Mouse (Mus musculus) gastrocnemius, adult 8-10 months (tissue): ENCODE data around the gene Creld1. TPM values are rescaled to one million over a fixed set of nuclear protein-coding genes. Genes with fewer than 3 reads are reported as not detected.
A peak's percentile ranks its signal among the peaks of the same experiment; 100 is the strongest.

Source experiments
- DNase-seq, 2 experiments: peaks; one replicate each; pipeline ENCODE4 v3.0.0; 2022; ENCODE audit warnings: low spot score in 2 of 2
- microRNA-seq: library from miRNA; unstranded; fragments of <30 nt; microRNA quantifications from one replicate; pipeline ENCODE4 v1.2.0, GENCODE M21; 2022
- total RNA-seq, 4 experiments: library from RNA; stranded (reverse); gene quantifications; 2 replicates each; pipeline ENCODE4 v1.2.4; 2022

The Creld1 gene
- total RNA-seq, 4 experiments from 2014 or later, result 46.7 to 56.2 (median 49.2) TPM

GRCm38 (mm10) chr6:113508272-113508946, 25.3 kb downstream of the Creld1 start:
- peak; percentile 57 to 59 for DNase-seq

GRCm38 (mm10) chr6:113508947-113509280, 25.8 kb downstream of the Creld1 start:
- DNase-seq, result peak in 1 of 2 experiments; percentile 61

- DNase-seq, result no peak
These were observed 30.8 kb downstream of the Creld1 start for GRCm38 (mm10) chr6:113513944-113514343.

GRCm38 (mm10) chr6:113514600-113514999, 31.5 kb downstream of the Creld1 start:
- no peak for DNase-seq

GRCm38 (mm10) chr6:113517434-113518080, 34.5 kb downstream of the Creld1 start:
- no peak for DNase-seq

- DNase-seq, result no peak
These were observed 39.2 kb downstream of the Creld1 start for GRCm38 (mm10) chr6:113522310-113522709.

- DNase-seq, result no peak
These were observed 40.3 kb downstream of the Creld1 start for GRCm38 (mm10) chr6:113523420-113523819.

- DNase-seq, result peak; percentile 79 to 80
These were observed 48.1 kb downstream of the Creld1 start, which contains the start of the genes Emc3 and Fancd2 for GRCm38 (mm10) chr6:113530932-113531839. TSS of gene Emc3 (minus strand) at chr6:113531652. TSS of gene Fancd2 (plus strand) at chr6:113531682.

- no peak for DNase-seq
These were observed 48.8 kb downstream of the Creld1 start for GRCm38 (mm10) chr6:113531840-113532404.

- no peak for DNase-seq
These were observed 51.8 kb downstream of the Creld1 start for GRCm38 (mm10) chr6:113534886-113535285.

GRCm38 (mm10) chr6:113541610-113542009, 58.5 kb downstream of the Creld1 start:
- DNase-seq, result no peak

Small RNA genes lying within 50 kb of the gene (microRNA-seq; reads per million reads assigned to microRNA genes)
- not detected for gene Gm23365

Other genes starting within 250 kb of the Creld1 start
- 10 to 100 TPM; 14.2 to 17.0 (median 16.3) TPM for gene Mtmr14, start 245.5 kb upstream of the Creld1 start, total RNA-seq
- gene Cpne9, start 201.0 kb upstream of the Creld1 start, total RNA-seq, result not detected
- 10 to 100 TPM in 1 of 4 experiments, 1 to 10 TPM in 3; 8.0 to 11.1 (median 9.5) TPM for gene Brpf1, start 176.2 kb upstream of the Creld1 start, total RNA-seq
- gene Ogg1, start 156.3 kb upstream of the Creld1 start, total RNA-seq, result 1 to 10 TPM; 4.3 to 7.6 (median 5.2) TPM
- gene Camk1, start 139.3 kb upstream of the Creld1 start, total RNA-seq, result 10 to 100 TPM; 37.4 to 43.2 (median 40.5) TPM
- gene Tada3, start 105.4 kb upstream of the Creld1 start, total RNA-seq, result 10 to 100 TPM; 11.6 to 17.1 (median 14.0) TPM
- 10 to 100 TPM; 50.8 to 57.8 (median 55.8) TPM for gene Arpc4, start 105.2 kb upstream of the Creld1 start, total RNA-seq
- gene Ttll3, start 94.0 kb upstream of the Creld1 start, total RNA-seq, result under 1 TPM; 0.27 to 0.94 (median 0.83) TPM
- gene Rpusd3, start 64.0 kb upstream of the Creld1 start, total RNA-seq, result 10 to 100 TPM in 1 of 4 experiments, 1 to 10 TPM in 3; 5.9 to 12.8 (median 6.8) TPM
- gene Cidec, start 47.5 kb upstream of the Creld1 start, total RNA-seq, result 10 to 100 TPM in 3 of 4 experiments, 1 to 10 TPM in 1; 3.8 to 35.8 (median 19.8) TPM
- gene Jagn1, start 40.7 kb upstream of the Creld1 start, total RNA-seq, result 10 to 100 TPM; 27.4 to 30.4 (median 29.1) TPM
- under 1 TPM; 0.12 to 0.44 (median 0.28) TPM for gene Il17re, start 24.8 kb upstream of the Creld1 start, total RNA-seq
- 1 to 10 TPM; 3.9 to 7.5 (median 4.7) TPM for gene Il17rc, start 11.9 kb upstream of the Creld1 start, total RNA-seq
- gene Prrt3, start 18.6 kb downstream of the Creld1 start, total RNA-seq, result not detected
- 10 to 100 TPM; 51.5 to 58.0 (median 55.0) TPM for gene Emc3, start 48.4 kb downstream of the Creld1 start, total RNA-seq
- under 1 TPM in 3 of 4 experiments, not detected in 1; 0.07 to 0.24 (median 0.24) TPM for gene Fancd2, start 48.4 kb downstream of the Creld1 start, total RNA-seq
- gene Fancd2os, start 117.4 kb downstream of the Creld1 start, total RNA-seq, result not detected
- gene Brk1, start 121.5 kb downstream of the Creld1 start, total RNA-seq, result 10 to 100 TPM; 37.5 to 44.8 (median 44.1) TPM
- gene Vhl, start 140.7 kb downstream of the Creld1 start, total RNA-seq, result 1 to 10 TPM; 5.3 to 7.3 (median 6.2) TPM
- gene Irak2, start 155.2 kb downstream of the Creld1 start, total RNA-seq, result 1 to 10 TPM; 3.3 to 7.4 (median 4.7) TPM
- 10 to 100 TPM; 41.0 to 65.6 (median 53.0) TPM for gene Tatdn2, start 213.8 kb downstream of the Creld1 start, total RNA-seq
- not detected for gene Ghrl, start 236.6 kb downstream of the Creld1 start, total RNA-seq